Mouse (Mus musculus): Measurements from ENCODE around the gene Tdp2. TPM values are rescaled to one million over a fixed set of nuclear protein-coding genes. Genes with fewer than 3 reads are reported as not detected.

Tdp2 gene
- polyA plus RNA-seq, 1 experiment from 2014 or later: 19.5 TPM

DNA sequence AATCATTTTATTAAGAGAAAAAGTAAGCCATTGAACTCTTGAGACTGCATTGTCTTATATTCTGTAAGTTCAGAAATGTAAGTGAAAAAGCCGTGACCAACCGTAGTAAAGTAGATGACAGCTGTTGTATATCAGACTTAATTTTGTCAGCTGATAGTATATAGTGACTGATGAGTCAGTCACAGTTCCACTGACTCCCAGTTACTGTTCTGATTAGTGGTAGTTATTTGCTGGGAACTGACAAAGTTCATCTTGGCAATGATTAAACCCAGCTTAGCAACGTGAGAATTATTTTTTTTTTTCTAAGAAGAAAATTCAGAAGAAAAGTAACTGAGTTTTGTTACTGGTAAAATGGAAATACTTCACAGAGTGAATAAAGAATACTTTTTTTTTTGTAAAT, 10.2 kb downstream of the Tdp2 start:
- WGBS (ENCODE audit: missing documents): 93% methylated on average over 3 of the region's 3 CpGs
- no peaks in the 10 kb centered on the region for H3K36me3 ChIP-seq (ENCODE audit: inconsistent target)

DNA sequence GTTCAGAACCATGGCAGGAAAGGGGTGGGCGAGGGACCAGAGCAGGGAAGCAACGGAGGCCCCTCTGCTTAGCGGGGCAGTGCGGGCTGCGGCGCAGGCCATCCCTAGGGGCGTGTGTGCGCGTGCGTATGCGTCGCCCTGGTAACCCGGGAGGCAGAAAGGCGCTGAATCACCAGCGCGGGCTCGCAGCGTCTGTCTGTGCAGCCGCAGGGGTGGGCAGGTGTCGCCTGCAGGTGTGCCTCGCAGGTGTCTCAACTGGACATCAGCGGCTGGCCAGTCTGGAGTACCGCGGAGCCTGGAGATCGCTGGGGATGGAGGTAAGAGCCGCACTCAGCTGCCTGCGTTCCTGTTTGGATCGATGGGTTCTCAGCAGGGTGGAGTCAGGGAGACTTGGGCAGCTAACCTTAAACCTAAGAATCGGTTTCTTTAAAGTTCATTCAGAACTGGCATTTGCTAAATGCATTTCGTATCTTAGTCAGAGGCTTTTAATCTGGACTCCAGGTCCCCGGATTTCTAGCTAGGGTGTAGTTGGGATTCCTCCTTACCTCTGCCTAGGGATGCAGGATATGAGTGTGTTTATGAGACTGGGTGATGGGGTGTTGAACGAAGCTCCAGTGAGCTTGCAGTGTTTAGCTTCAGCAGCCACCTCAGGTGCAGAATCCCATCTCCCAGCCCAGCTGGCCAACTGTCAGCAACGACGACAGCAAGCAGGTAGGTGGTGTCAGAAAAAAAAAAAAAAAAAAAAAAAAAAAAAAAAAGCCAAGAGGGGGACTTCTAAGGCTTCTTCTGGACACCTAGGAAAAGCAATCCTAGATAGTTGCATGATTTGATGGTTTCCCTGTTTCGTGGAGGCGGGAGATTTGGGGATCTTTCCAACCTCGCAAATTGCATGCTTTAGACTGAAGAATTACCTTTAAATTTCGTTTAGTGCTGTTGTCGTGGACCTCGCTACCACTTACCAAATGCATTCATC, 13.8 kb downstream of the Tdp2 start, which contains the start of gene D130043K22Rik:
Gene D130043K22Rik, plus strand, starts transcription at position 153 of the 973 bp plus-strand sequence.
- WGBS (ENCODE audit: missing documents): 31% methylated on average over 39 of the region's 40 CpGs
- Histone ChIP-seq H3K36me3 (ENCODE audit: inconsistent target) (no peaks in the 10 kb centered on the region), H3K79me2 (ENCODE audit: inconsistent target) (no peaks in the 10 kb centered on the region), H3K27ac (no peak within 1 kb of the TSS), H3K4me3 (ENCODE audit: inconsistent target) (no peak within 1 kb of the TSS)

More for the DNA sequence above, 10.2 kb downstream of the Tdp2 start:
- no peak overlapping the region for H3K4me3 ChIP-seq (ENCODE audit: inconsistent target)
- no peak overlapping the region for H3K27ac ChIP-seq
- peaks cover 27% of the 10 kb centered on the region for H3K79me2 ChIP-seq (ENCODE audit: inconsistent target)

- H3K4me3 ChIP-seq (ENCODE audit: inconsistent target): no peak overlapping the region
- WGBS (ENCODE audit: missing documents): 95% methylated on average over 4 of the region's 4 CpGs
- H3K27ac ChIP-seq: no peak overlapping the region
These were observed 17.8 kb downstream of the Tdp2 start for GRCm38 (mm10) chr13:24849318-24849717.

GRCm38 (mm10) chr13:24851989-24852388, 20.5 kb downstream of the Tdp2 start:
- 83% methylated on average over 2 of the region's 2 CpGs for WGBS (ENCODE audit: missing documents)
- no peak overlapping the region for H3K4me3 ChIP-seq (ENCODE audit: inconsistent target)
- H3K36me3 ChIP-seq (ENCODE audit: inconsistent target): no peaks in the 10 kb centered on the region
- H3K79me2 ChIP-seq (ENCODE audit: inconsistent target): no peaks in the 10 kb centered on the region
- no peak overlapping the region for H3K27ac ChIP-seq

More at GRCm38 (mm10) chr13:24849318-24849717, 17.8 kb downstream of the Tdp2 start:
- H3K79me2 ChIP-seq (ENCODE audit: inconsistent target): no peaks in the 10 kb centered on the region
- H3K36me3 ChIP-seq (ENCODE audit: inconsistent target): no peaks in the 10 kb centered on the region

- Histone ChIP-seq H3K36me3 (ENCODE audit: inconsistent target) (no peaks in the 10 kb centered on the region), H3K27ac (no peak overlapping the region), H3K79me2 (ENCODE audit: inconsistent target) (no peaks in the 10 kb centered on the region), H3K4me3 (ENCODE audit: inconsistent target) (no peak overlapping the region)
- WGBS (ENCODE audit: missing documents): 72% methylated on average over 3 of the region's 3 CpGs
These were observed 21.1 kb downstream of the Tdp2 start for GRCm38 (mm10) chr13:24852570-24852969.

DNA sequence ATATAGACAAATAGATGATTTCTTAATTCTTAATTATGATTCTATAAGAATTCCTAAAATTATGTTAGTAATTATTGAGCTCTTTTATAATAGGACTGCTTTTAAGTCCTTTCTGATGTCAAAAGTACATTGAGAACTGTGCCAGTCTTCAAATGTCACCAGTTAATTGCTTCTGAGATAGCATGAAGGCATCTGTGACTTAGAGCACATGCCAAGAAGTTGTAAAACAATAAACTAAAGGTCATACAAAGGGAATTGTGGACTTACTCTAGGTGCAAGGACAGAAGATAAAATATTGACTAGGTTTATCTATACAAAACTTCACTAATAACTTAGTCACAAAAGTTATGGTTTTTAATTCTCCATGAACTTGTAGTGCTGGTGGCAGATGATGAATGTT, 27.6 kb downstream of the Tdp2 start:
- no peaks in the 10 kb centered on the region for H3K36me3 ChIP-seq (ENCODE audit: inconsistent target)

GRCm38 (mm10) chr13:24861084-24861483, 29.6 kb downstream of the Tdp2 start:
- no peaks in the 10 kb centered on the region for H3K36me3 ChIP-seq (ENCODE audit: inconsistent target)
- 70% methylated on average over 8 of the region's 12 CpGs for WGBS (ENCODE audit: missing documents)
- no peak overlapping the region for H3K4me3 ChIP-seq (ENCODE audit: inconsistent target)
- H3K79me2 ChIP-seq (ENCODE audit: inconsistent target): no peaks in the 10 kb centered on the region
- H3K27ac ChIP-seq: no peak overlapping the region

More for the DNA sequence above, 27.6 kb downstream of the Tdp2 start:
- Histone ChIP-seq H3K79me2 (ENCODE audit: inconsistent target) (no peaks in the 10 kb centered on the region), H3K4me3 (ENCODE audit: inconsistent target) (no peak overlapping the region), H3K27ac (no peak overlapping the region)

- no peaks in the 10 kb centered on the region for H3K79me2 ChIP-seq (ENCODE audit: inconsistent target)
- no peak overlapping the region for H3K4me3 ChIP-seq (ENCODE audit: inconsistent target)
- WGBS (ENCODE audit: missing documents): 80% methylated on average over 7 of the region's 7 CpGs
- no peak overlapping the region for H3K27ac ChIP-seq
- H3K36me3 ChIP-seq (ENCODE audit: inconsistent target): no peaks in the 10 kb centered on the region
These were observed 30.5 kb downstream of the Tdp2 start for GRCm38 (mm10) chr13:24862021-24862420.

GRCm38 (mm10) chr13:24862520-24862919, 31.0 kb downstream of the Tdp2 start:
- 76% methylated on average over 7 of the region's 7 CpGs for WGBS (ENCODE audit: missing documents)
- Histone ChIP-seq H3K79me2 (ENCODE audit: inconsistent target) (no peaks in the 10 kb centered on the region), H3K36me3 (ENCODE audit: inconsistent target) (no peaks in the 10 kb centered on the region), H3K4me3 (ENCODE audit: inconsistent target) (no peak overlapping the region), H3K27ac (no peak overlapping the region)

- no peak overlapping the region for H3K27ac ChIP-seq
- no peaks in the 10 kb centered on the region for H3K36me3 ChIP-seq (ENCODE audit: inconsistent target)
- H3K4me3 ChIP-seq (ENCODE audit: inconsistent target): no peak overlapping the region
- 87% methylated on average over 9 of the region's 9 CpGs for WGBS (ENCODE audit: missing documents)
- H3K79me2 ChIP-seq (ENCODE audit: inconsistent target): no peaks in the 10 kb centered on the region
These were observed 35.2 kb downstream of the Tdp2 start for GRCm38 (mm10) chr13:24866430-24867402.

DNA sequence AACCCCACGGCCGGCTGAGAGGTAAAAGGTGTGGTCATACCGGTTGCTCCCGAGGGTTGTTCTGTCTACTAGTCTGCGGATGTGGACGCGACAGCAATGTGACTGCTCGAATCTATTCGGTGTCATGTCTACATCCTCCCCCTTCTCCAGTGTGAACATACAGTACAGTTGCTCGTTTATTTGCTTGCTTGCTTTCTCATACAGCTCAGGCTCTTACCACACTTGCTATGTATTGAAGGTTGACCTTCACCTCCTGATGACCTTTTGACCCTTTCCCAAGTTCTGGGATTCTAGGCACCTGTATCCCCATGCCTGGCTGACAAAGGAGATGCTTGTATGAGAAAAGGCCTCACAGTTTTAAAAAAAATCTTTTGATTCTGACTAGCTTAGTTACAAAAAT, 36.3 kb downstream of the Tdp2 start:
- WGBS (ENCODE audit: missing documents): 92% methylated on average over 10 of the region's 10 CpGs
- no peak overlapping the region for H3K27ac ChIP-seq
- H3K4me3 ChIP-seq (ENCODE audit: inconsistent target): no peak overlapping the region
- no peaks in the 10 kb centered on the region for H3K79me2 ChIP-seq (ENCODE audit: inconsistent target)
- H3K36me3 ChIP-seq (ENCODE audit: inconsistent target): no peaks in the 10 kb centered on the region

DNA sequence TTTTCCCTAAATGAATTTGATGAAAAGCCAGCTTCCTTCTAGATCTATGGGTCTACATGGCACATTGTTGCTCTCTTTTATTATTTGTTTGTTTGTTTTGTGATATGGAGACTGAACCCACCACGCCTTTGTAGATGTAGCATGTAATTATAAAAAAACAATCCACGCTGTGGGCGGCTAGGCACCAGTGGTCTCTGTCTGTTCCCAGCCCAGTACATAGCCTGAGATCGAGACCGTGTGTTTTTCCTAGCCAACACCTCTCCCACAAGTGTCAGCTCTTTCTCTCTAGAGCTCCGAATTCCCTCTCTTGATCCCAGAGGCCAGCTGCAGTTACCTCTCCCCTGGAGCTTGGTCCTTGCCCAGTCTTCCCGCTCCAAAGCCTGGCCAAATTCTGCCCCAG, 36.8 kb downstream of the Tdp2 start:
- Histone ChIP-seq H3K4me3 (ENCODE audit: inconsistent target) (no peak overlapping the region), H3K27ac (no peak overlapping the region), H3K79me2 (ENCODE audit: inconsistent target) (no peaks in the 10 kb centered on the region), H3K36me3 (ENCODE audit: inconsistent target) (no peaks in the 10 kb centered on the region)
- 92% methylated on average over 7 of the region's 7 CpGs for WGBS (ENCODE audit: missing documents)

DNA sequence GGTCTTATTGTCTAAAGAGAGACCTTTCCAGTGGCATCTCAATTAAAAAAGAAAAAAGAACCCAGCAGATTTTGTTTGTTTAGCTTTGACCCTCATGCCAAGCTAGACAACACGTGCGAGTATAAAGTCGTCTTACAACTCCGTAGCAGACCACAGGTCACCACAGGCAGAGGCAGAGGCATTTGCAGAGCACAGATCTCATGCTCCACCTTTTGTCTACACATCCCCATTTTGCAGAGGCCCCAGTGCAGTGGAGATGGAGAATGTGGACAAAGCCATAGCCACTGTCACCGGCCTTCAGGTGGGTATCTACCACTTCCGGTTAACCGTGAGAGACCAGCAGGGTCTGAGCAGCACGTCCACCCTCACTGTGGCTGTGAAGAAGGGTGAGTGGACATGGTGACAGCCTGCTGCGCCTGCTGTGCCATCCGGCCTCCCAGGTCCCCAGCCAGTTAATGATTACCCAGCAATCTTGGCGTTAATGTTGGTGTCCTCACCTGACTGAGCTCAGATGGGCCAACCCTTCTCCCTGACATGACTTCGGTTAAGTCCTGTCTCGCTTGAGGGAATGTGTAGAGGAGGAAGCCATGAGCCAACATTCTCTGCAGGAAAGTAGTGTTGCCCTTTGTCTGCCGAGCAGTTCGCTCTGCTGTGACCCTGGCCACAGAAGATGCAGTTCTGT, 48.0 kb downstream of the Tdp2 start:
- 95% methylated on average over 15 of the region's 15 CpGs for WGBS (ENCODE audit: missing documents)
- H3K79me2 ChIP-seq (ENCODE audit: inconsistent target): no peaks in the 10 kb centered on the region
- H3K4me3 ChIP-seq (ENCODE audit: inconsistent target): no peak overlapping the region
- H3K27ac ChIP-seq: no peak overlapping the region
- H3K36me3 ChIP-seq (ENCODE audit: inconsistent target): no peaks in the 10 kb centered on the region

- no peaks in the 10 kb centered on the region for H3K36me3 ChIP-seq (ENCODE audit: inconsistent target)
- WGBS (ENCODE audit: missing documents): 93% methylated on average over 5 of the region's 6 CpGs
- H3K4me3 ChIP-seq (ENCODE audit: inconsistent target): no peak overlapping the region
- H3K79me2 ChIP-seq (ENCODE audit: inconsistent target): no peaks in the 10 kb centered on the region
- H3K27ac ChIP-seq: no peak overlapping the region
These were observed 48.7 kb downstream of the Tdp2 start for GRCm38 (mm10) chr13:24880208-24880607.

Measured in macrophage (primary cell).